ENCODE assay signal across 8 mouse cellular contexts in the genomic region with DNA sequence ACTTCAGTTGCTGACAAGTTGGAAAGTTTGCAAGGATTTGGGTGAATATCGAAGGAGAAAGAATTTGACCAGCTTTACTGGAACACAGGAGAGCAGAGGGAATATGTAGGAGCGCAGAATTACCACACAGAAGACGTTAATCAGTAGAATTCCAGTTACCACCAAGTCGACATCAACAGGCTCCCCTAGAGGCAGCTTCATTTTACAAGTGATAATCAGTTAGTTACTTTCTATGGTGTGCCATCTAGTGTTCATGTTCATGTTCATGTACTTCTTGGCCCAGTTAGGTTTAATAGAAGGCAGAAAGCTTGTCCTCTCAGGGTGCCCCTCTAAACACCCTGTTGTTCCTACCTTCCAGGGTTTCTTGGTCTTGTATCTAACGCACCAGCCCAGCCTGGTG. TPM values are rescaled to one million over a fixed set of nuclear protein-coding genes. Genes with fewer than 3 reads are reported as not detected.
DNase-seq lines count a peak whose midpoint lies in the region; ATAC-seq and TF ChIP-seq lines count a peak whose summit lies in the region.

No protein-coding gene starts in this region.

- TF ChIP-seq POLR2A in limb, embryonic 14.5 days (IDR thresholded peaks at IDR 0.05; ENCODE audit: borderline replicate concordance, extremely low read depth, insufficient read depth, insufficient read length): no peak
- TF ChIP-seq POLR2A in small intestine, adult 2 months (IDR thresholded peaks at IDR 0.05; ENCODE audit: low read depth, low read length): no peak

- peak; percentile 19; the same call in 1 of the 2 replicates for TF ChIP-seq CTCF in small intestine, adult 2 months (IDR thresholded peaks at IDR 0.05; ENCODE audit: extremely low read depth, insufficient read length, insufficient replicate concordance, low read depth, low read length)

- no peaks in the 10 kb centered on the region for H3K9me3 ChIP-seq in limb, embryonic 14.5 days (ENCODE audit: control insufficient read depth, low read length)
- no peaks in the 10 kb centered on the region for H3K9me3 ChIP-seq in limb, embryonic 10.5 days (replicated peaks)
- no peaks in the 10 kb centered on the region for H3K9me3 ChIP-seq in hindbrain, embryonic 16.5 days (ENCODE audit: control insufficient read depth, low read length)

- H3K36me3 ChIP-seq in limb, embryonic 14.5 days (ENCODE audit: control insufficient read depth, insufficient read depth, low read length): no peaks in the 10 kb centered on the region
- no peaks in the 10 kb centered on the region for H3K36me3 ChIP-seq in limb, embryonic 10.5 days
- H3K36me3 ChIP-seq in small intestine, adult 2 months (ENCODE audit: control insufficient read depth, insufficient read depth, low read length): no peaks in the 10 kb centered on the region
- no peaks in the 10 kb centered on the region for H3K36me3 ChIP-seq in hindbrain, embryonic 16.5 days (ENCODE audit: control insufficient read depth, insufficient read depth, low read length)

- H3K4me3 ChIP-seq in limb, embryonic 14.5 days (replicated peaks; ENCODE audit: low read length): no peak overlapping the region
- no peak overlapping the region for H3K4me3 ChIP-seq in limb, embryonic 10.5 days
- H3K4me3 ChIP-seq in small intestine, adult 2 months (ENCODE audit: low read depth, low read length): no peak overlapping the region
- no peak overlapping the region for H3K4me3 ChIP-seq in hindbrain, embryonic 16.5 days (ENCODE audit: low read length)

- H3K27ac ChIP-seq in limb, embryonic 14.5 days (replicated peaks; ENCODE audit: low read depth, low read length): no peak overlapping the region
- H3K27ac ChIP-seq in limb, embryonic 10.5 days: no peak overlapping the region
- H3K27ac ChIP-seq in small intestine, adult 2 months (ENCODE audit: insufficient read depth, low read depth, low read length): no peak overlapping the region
- H3K27ac ChIP-seq in hindbrain, embryonic 16.5 days (ENCODE audit: low read depth, low read length): no peak overlapping the region

- H3K4me1 ChIP-seq in limb, embryonic 14.5 days (ENCODE audit: control insufficient read depth, insufficient read depth, low read length): no peaks in the 10 kb centered on the region
- no peaks in the 10 kb centered on the region for H3K4me1 ChIP-seq in limb, embryonic 10.5 days
- H3K4me1 ChIP-seq in small intestine, adult 2 months (ENCODE audit: control insufficient read depth, insufficient read depth, insufficient read length, low read length): no peaks in the 10 kb centered on the region
- no peaks in the 10 kb centered on the region for H3K4me1 ChIP-seq in hindbrain, embryonic 16.5 days (ENCODE audit: control insufficient read depth, insufficient read depth, low read depth, low read length)

- peak; percentile 20 to 62 for DNase-seq in cerebellum, postnatal 10 days
- DNase-seq in cerebellum, adult 11-12 months: no peak
- DNase-seq in limb, embryonic 14.5 days (ENCODE audit: low spot score): peak; percentile 72
- no peak for DNase-seq in limb, embryonic 10.5 days (ENCODE audit: low spot score)
- DNase-seq in adrenal gland, postnatal 4 days (ENCODE audit: low spot score in 2 of 2): no peak

- H3K9ac ChIP-seq in limb, embryonic 14.5 days (ENCODE audit: low read depth, low read length, severe bottlenecking): no peak overlapping the region
- no peak overlapping the region for H3K9ac ChIP-seq in hindbrain, embryonic 16.5 days (ENCODE audit: low read depth, low read length)

- no peak overlapping the region for H3K4me2 ChIP-seq in limb, embryonic 14.5 days (replicated peaks; ENCODE audit: low read depth, low read length, severe bottlenecking)
- no peak overlapping the region for H3K4me2 ChIP-seq in hindbrain, embryonic 16.5 days (ENCODE audit: low read length)

- 48% methylated on average over 5 of the region's 5 CpGs for WGBS in limb, embryonic 14.5 days
- 69% methylated on average over 5 of the region's 5 CpGs for WGBS in limb, embryonic 10.5 days
- 37% methylated on average over 5 of the region's 5 CpGs for WGBS in small intestine, adult 2 months
- WGBS in hindbrain, embryonic 16.5 days: 57% methylated on average over 5 of the region's 5 CpGs

- H3K27me3 ChIP-seq in limb, embryonic 14.5 days (ENCODE audit: control insufficient read depth, insufficient read depth, low read length): no peaks in the 10 kb centered on the region
- H3K27me3 ChIP-seq in limb, embryonic 10.5 days (ENCODE audit: low read depth, poor library complexity, severe bottlenecking): no peaks in the 10 kb centered on the region
- H3K27me3 ChIP-seq in small intestine, adult 2 months (ENCODE audit: control insufficient read depth, insufficient read depth, low read length): no peaks in the 10 kb centered on the region
- H3K27me3 ChIP-seq in hindbrain, embryonic 16.5 days (replicated peaks; ENCODE audit: control insufficient read depth, insufficient read depth, low read length): no peaks in the 10 kb centered on the region

- ATAC-seq in limb, embryonic 14.5 days (ENCODE audit: low FRiP score, low read depth): no peak
- peak; percentile 80 to 91 for ATAC-seq in hematopoietic stem cell, adult 5-6 weeks (replicated peaks in 1 of 2; ENCODE audit: insufficient read depth in 1 of 2, low FRiP score in 2 of 2, low TSS enrichment in 1 of 2, low read depth in 1 of 2, poor library complexity in 2 of 2, severe bottlenecking in 2 of 2)
- ATAC-seq in hindbrain, embryonic 16.5 days: no peak

RNA-seq across cellular contexts. Expression of a gene that starts 12.4 kb away (rescaled TPM):
- 14.0 and 15.1 TPM in 2 replicates for polyA plus RNA-seq in limb, embryonic 14.5 days (2012; rRNA removed)
- 19.1 and 23.8 TPM in 2 replicates for polyA plus RNA-seq in limb, embryonic 14.5 days (2014; fragmentation: Nextera tagmentation; extraction: Ambion mirVana)
- 10.2 and 10.3 TPM in 2 replicates for polyA plus RNA-seq in limb, embryonic 10.5 days (2016; fragmentation: Nextera tagmentation; extraction: Ambion mirVana)
- total RNA-seq in hematopoietic stem cell, adult 5-6 weeks (2017): 34.7 and 40.0 TPM in 2 replicates
- polyA plus RNA-seq in small intestine, adult 2 months (2012; rRNA removed): 19.9 and 55.4 TPM in 2 replicates
- total RNA-seq in adrenal gland, postnatal 4 days (2021): 10 to 100 TPM; 42.7 to 43.5 TPM
- 28.7 and 29.8 TPM in 2 replicates for polyA plus RNA-seq in hindbrain, embryonic 16.5 days (2015; fragmentation: Nextera tagmentation; extraction: Ambion mirVana)

RNA-seq across cellular contexts. Expression of a gene that starts 18.3 kb away (rescaled TPM):
- not detected in 2 replicates for polyA plus RNA-seq in limb, embryonic 14.5 days (2012; rRNA removed)
- not detected in 2 replicates for polyA plus RNA-seq in limb, embryonic 14.5 days (2014; fragmentation: Nextera tagmentation; extraction: Ambion mirVana)
- not detected in 2 replicates for polyA plus RNA-seq in limb, embryonic 10.5 days (2016; fragmentation: Nextera tagmentation; extraction: Ambion mirVana)
- total RNA-seq in hematopoietic stem cell, adult 5-6 weeks (2017): not detected in 2 replicates
- not detected in 2 replicates for polyA plus RNA-seq in small intestine, adult 2 months (2012; rRNA removed)
- total RNA-seq in adrenal gland, postnatal 4 days (2021): not detected
- polyA plus RNA-seq in hindbrain, embryonic 16.5 days (2015; fragmentation: Nextera tagmentation; extraction: Ambion mirVana): not detected in 2 replicates

RNA-seq across cellular contexts. Expression of a gene that starts 47.8 kb away (rescaled TPM):
- polyA plus RNA-seq in limb, embryonic 14.5 days (2012; rRNA removed): not detected in 2 replicates
- polyA plus RNA-seq in limb, embryonic 14.5 days (2014; fragmentation: Nextera tagmentation; extraction: Ambion mirVana): not detected in 2 replicates
- not detected in 2 replicates for polyA plus RNA-seq in limb, embryonic 10.5 days (2016; fragmentation: Nextera tagmentation; extraction: Ambion mirVana)
- not detected in 2 replicates for total RNA-seq in hematopoietic stem cell, adult 5-6 weeks (2017)
- not detected in 2 replicates for polyA plus RNA-seq in small intestine, adult 2 months (2012; rRNA removed)
- not detected for total RNA-seq in adrenal gland, postnatal 4 days (2021)
- not detected in 2 replicates for polyA plus RNA-seq in hindbrain, embryonic 16.5 days (2015; fragmentation: Nextera tagmentation; extraction: Ambion mirVana)

Comparison
In these comparisons a context has a peak if more than half of its experiments do, and no peak if none do; other contexts are left out.
1. DNase-seq: peak in cerebellum, postnatal 10 days (2 of 2) and limb, embryonic 14.5 days (single experiment); none in cerebellum, adult 11-12 months (single experiment), limb, embryonic 10.5 days (single experiment) and adrenal gland, postnatal 4 days (0 of 2).
2. ATAC-seq: peak in hematopoietic stem cell, adult 5-6 weeks (2 of 2); none in limb, embryonic 14.5 days (single experiment) and hindbrain, embryonic 16.5 days (single experiment).